Mouse (Mus musculus) liver, embryonic 11.5 days (tissue): ENCODE measurements around the gene Ube2d2b. TPM values are rescaled to one million over a fixed set of nuclear protein-coding genes. Genes with fewer than 3 reads are reported as not detected.

Experiments used
- ATAC-seq: fragments of 200-750 bp; cut with Nextera tagmentation; replicated peaks from 2 replicates; pipeline ENCODE4 v1.8.0; 2017; ENCODE audit warnings: moderate number of reproducible peaks, mild to moderate bottlenecking, moderate TSS enrichment, moderate library complexity; ENCODE audit not compliant: low FRiP score
- DNase-seq: peaks from one replicate; pipeline ENCODE4 v3.0.0-alpha.2; 2017; ENCODE audit warnings: low spot score
- H3K27ac ChIP-seq: fragments of 300-500 bp; sonication (generic); 2 replicates; pipeline ENCODE4 v1.5.1; 2014; ENCODE audit warnings: mild to moderate bottlenecking, low read depth, low read length, control low read depth
- H3K27me3 ChIP-seq: fragments of 300-500 bp; sonication (generic); replicated peaks from 2 replicates; pipeline ENCODE4 v1.6.1; 2014; ENCODE audit warnings: low read length, mixed read lengths; ENCODE audit not compliant: control insufficient read depth, insufficient read depth
- H3K36me3 ChIP-seq: fragments of 300-500 bp; sonication (generic); 2 replicates; pipeline ENCODE4 v1.6.1; 2014; ENCODE audit warnings: mild to moderate bottlenecking, low read length, moderate library complexity, mixed read lengths; ENCODE audit not compliant: control insufficient read depth, insufficient read depth
- H3K4me1 ChIP-seq: fragments of 300-500 bp; sonication (generic); replicated peaks from 2 replicates; pipeline ENCODE4 v1.6.1; 2014; ENCODE audit warnings: low read length, mixed read lengths; ENCODE audit not compliant: control insufficient read depth, insufficient read depth
- H3K4me2 ChIP-seq: fragments of 300-500 bp; sonication (generic); 2 replicates; pipeline ENCODE4 v1.6.1; 2014; ENCODE audit warnings: mild to moderate bottlenecking, control low read depth, moderate library complexity
- H3K4me3 ChIP-seq: fragments of 300-500 bp; sonication (generic); 2 replicates; pipeline ENCODE4 v1.5.1; 2014; ENCODE audit warnings: low read depth, low read length, control low read depth
- H3K9ac ChIP-seq: fragments of 300-500 bp; sonication (generic); 2 replicates; pipeline ENCODE4 v1.6.1; 2014; ENCODE audit warnings: low read depth, low read length, control low read depth
- H3K9me3 ChIP-seq: fragments of 300-500 bp; sonication (generic); 2 replicates; pipeline ENCODE4 v1.6.1; 2016; ENCODE audit warnings: low read length, inconsistent platforms, mixed read lengths; ENCODE audit not compliant: control insufficient read depth
- WGBS: fragments of 180-500 bp; shearing (Covaris S2); extraction: QIAGEN DNeasy Blood & Tissue Kit; methylation state at CpG from one replicate; pipeline ENCODE4 v1.1.7; 2014; 5-methylcytosine and 5-hydroxymethylcytosine counted together
- polyA plus RNA-seq: library from polyadenylated mRNA; unstranded; fragments of >200 nt; fragmentation: Nextera tagmentation; extraction: Ambion mirVana; gene quantifications from 2 replicates; pipeline ENCODE4 v1.2.1, GENCODE M21; 2014

The Ube2d2b gene
- polyA plus RNA-seq, 1 experiment from 2014 or later = 0.22 TPM

GRCm38 (mm10) chr5:107866127-107867126 lies 36.5 kb downstream of the Ube2d2b start:
- H3K9ac ChIP-seq = peak overlapping the region; percentile 58; the same call in 1 of the 2 replicates
- peak overlapping the region; percentile 22 for H3K4me3 ChIP-seq
- 18% methylated on average over 2 of the region's 2 CpGs for WGBS
- peak overlapping the region; percentile 72 for H3K4me2 ChIP-seq
- no peak for DNase-seq
- no peaks in the 10 kb centered on the region for H3K9me3 ChIP-seq
- no peak for ATAC-seq
- no peaks in the 10 kb centered on the region for H3K36me3 ChIP-seq
- H3K27ac ChIP-seq = peak overlapping the region; percentile 80
- H3K4me1 ChIP-seq = peaks cover 38% of the 10 kb centered on the region
- peaks cover 3% of the 10 kb centered on the region; the same call in 1 of the 2 replicates for H3K27me3 ChIP-seq

GRCm38 (mm10) chr5:107867970-107868904 lies 38.3 kb downstream of the Ube2d2b start:
- Histone ChIP-seq H3K4me1 (peaks cover 31% of the 10 kb centered on the region), H3K36me3 (no peaks in the 10 kb centered on the region), H3K9me3 (no peaks in the 10 kb centered on the region), H3K27ac (peak overlapping the region; percentile 97), H3K4me3 (peak overlapping the region; percentile 92), H3K9ac (peak overlapping the region; percentile 94), H3K27me3 (peaks cover 5% of the 10 kb centered on the region; the same call in 1 of the 2 replicates), H3K4me2 (peak overlapping the region; percentile 72)
- ATAC-seq (peak; percentile 42), DNase-seq (peak; percentile 80)
- WGBS = under 1% methylated on average over 61 of the region's 82 CpGs

GRCm38 (mm10) chr5:107868905-107869424 lies 39.1 kb downstream of the Ube2d2b start:
- DNase-seq = peak; percentile 87
- Histone ChIP-seq H3K9me3 (no peaks in the 10 kb centered on the region), H3K36me3 (no peaks in the 10 kb centered on the region), H3K4me2 (peak overlapping the region; percentile 72), H3K4me3 (peak overlapping the region; percentile 92), H3K27ac (peak overlapping the region; percentile 97), H3K4me1 (peaks cover 35% of the 10 kb centered on the region), H3K9ac (peak overlapping the region; percentile 94), H3K27me3 (peaks cover 5% of the 10 kb centered on the region; the same call in 1 of the 2 replicates)
- WGBS = under 1% methylated on average over 54 of the region's 58 CpGs
- ATAC-seq = peak; percentile 94

GRCm38 (mm10) chr5:107869701-107870100 lies 39.8 kb downstream of the Ube2d2b start:
- Histone ChIP-seq H3K9me3 (no peaks in the 10 kb centered on the region), H3K27me3 (peaks cover 5% of the 10 kb centered on the region; the same call in 1 of the 2 replicates), H3K36me3 (no peaks in the 10 kb centered on the region), H3K4me3 (no peak overlapping the region), H3K9ac (no peak overlapping the region), H3K4me2 (peak overlapping the region; percentile 72; the same call in 1 of the 2 replicates), H3K4me1 (peaks cover 41% of the 10 kb centered on the region), H3K27ac (no peak overlapping the region)
- no peak for ATAC-seq
- no peak for DNase-seq
- WGBS = 56% methylated on average over 2 of the region's 2 CpGs

GRCm38 (mm10) chr5:107873330-107873729 lies 43.4 kb downstream of the Ube2d2b start:
- H3K4me2 ChIP-seq = peak overlapping the region; percentile 65
- H3K27me3 ChIP-seq = peaks cover 5% of the 10 kb centered on the region; the same call in 1 of the 2 replicates
- peak overlapping the region; percentile 51 for H3K4me3 ChIP-seq
- H3K9ac ChIP-seq = peak overlapping the region; percentile 64
- H3K36me3 ChIP-seq = no peaks in the 10 kb centered on the region
- H3K27ac ChIP-seq = peak overlapping the region; percentile 99
- DNase-seq (no peak), ATAC-seq (no peak)
- WGBS = 75% methylated on average over 6 of the region's 6 CpGs
- H3K9me3 ChIP-seq = no peaks in the 10 kb centered on the region
- H3K4me1 ChIP-seq = peaks cover 19% of the 10 kb centered on the region

GRCm38 (mm10) chr5:107873886-107874302 lies 44.0 kb downstream of the Ube2d2b start:
- no peaks in the 10 kb centered on the region for H3K36me3 ChIP-seq

GRCm38 (mm10) chr5:107874561-107875260 lies 44.8 kb downstream of the Ube2d2b start, which contains the start of gene Evi5:
Gene Evi5 (minus strand): TSS chr5:107875107.
- Histone ChIP-seq H3K4me3 (peak within 1 kb of the TSS; percentile 51), H3K4me2 (peak within 1 kb of the TSS; percentile 65), H3K36me3 (no peaks in the 10 kb centered on the region), H3K9me3 (no peaks in the 10 kb centered on the region), H3K9ac (peak within 1 kb of the TSS; percentile 64), H3K4me1 (peaks cover 18% of the 10 kb centered on the region), H3K27me3 (peaks cover 5% of the 10 kb centered on the region; the same call in 1 of the 2 replicates), H3K27ac (peak within 1 kb of the TSS; percentile 99)
- 35% methylated on average over 4 of the region's 4 CpGs for WGBS
- peak; percentile 83 for ATAC-seq
- no peak for DNase-seq

More at GRCm38 (mm10) chr5:107873886-107874302, 44.0 kb downstream of the Ube2d2b start:
- Histone ChIP-seq H3K9me3 (no peaks in the 10 kb centered on the region), H3K9ac (peak overlapping the region; percentile 64), H3K27ac (peak overlapping the region; percentile 99), H3K4me3 (peak overlapping the region; percentile 51), H3K4me2 (peak overlapping the region; percentile 65), H3K4me1 (peaks cover 19% of the 10 kb centered on the region), H3K27me3 (peaks cover 5% of the 10 kb centered on the region; the same call in 1 of the 2 replicates)
- peak; percentile 46 for DNase-seq
- 38% methylated on average over 7 of the region's 7 CpGs for WGBS
- ATAC-seq = peak; percentile 71
